Mouse (Mus musculus): ENCODE measurements around the gene Ulk1.

DNA sequence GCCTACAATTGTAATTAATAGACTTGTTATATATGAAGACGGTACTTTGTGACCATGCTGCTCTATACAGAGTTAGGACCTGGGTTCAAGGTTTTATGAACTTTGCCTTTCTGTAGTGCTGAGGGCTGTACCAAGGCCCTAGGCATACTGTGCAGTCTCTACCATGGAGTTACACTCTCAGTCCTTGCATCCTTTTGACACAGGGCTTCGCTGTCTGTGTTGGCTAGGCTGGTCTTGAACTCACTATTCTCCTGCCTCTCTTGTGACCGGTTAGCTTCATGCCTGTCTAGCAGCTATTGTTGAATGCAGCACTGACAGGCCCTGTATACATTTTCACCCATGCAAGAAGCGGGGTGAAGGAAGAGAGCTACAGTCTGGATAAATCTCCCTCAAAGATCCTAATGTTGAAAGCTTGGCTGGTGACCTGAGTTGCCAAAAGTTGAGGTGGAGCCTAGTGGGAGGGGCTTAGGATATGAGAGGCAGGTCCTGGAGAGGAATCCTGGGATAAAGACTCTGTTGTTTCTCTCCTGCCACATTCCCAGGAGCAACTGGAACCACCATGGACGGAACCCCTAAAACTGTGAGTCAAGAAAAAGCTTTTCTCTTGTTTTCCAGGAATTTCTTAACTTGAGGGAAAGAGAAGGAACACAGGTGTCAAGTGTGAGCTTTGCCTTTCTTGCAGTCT, 21.3 kb upstream of the Ulk1 start:
- TF ChIP-seq CTCF (IDR thresholded peaks at IDR 0.05; ENCODE audit: insufficient read depth, low read depth, low read length) (no peak), POLR2A (IDR thresholded peaks at IDR 0.05; ENCODE audit: insufficient read depth, low read depth, low read length) (no peak)

Data from olfactory bulb, adult 2 months (tissue).